ENCODE assay signal across 13 mouse cellular contexts in the genomic region with DNA sequence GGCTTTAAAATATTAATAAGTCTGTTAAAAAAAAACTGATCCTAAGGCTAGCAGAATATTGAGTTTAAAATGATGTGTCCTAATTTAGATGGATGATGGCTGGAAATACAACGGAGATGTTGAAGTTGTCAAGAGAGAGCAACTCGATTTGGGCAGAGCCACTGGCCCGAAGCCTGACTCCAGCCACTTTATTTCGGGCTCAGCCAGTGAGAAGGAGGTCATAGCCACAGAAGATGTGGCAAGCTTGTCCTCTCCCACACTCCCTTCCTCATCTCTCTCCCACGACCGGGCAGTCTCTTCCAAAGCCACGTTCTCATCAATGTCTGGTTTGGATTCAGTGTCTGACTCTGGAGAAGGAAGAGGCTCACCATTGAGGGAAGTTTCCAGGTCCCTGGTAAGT.
"Had no signal": no experiment of that assay in that cellular context is flagged by ENCODE, and none has a peak within 500 bp of the region (broad histone marks: within the 10 kb centered on the region; RNA-seq: fewer than 3 reads in every experiment).

No protein-coding gene starts in this region.

- H3K9ac ChIP-seq: limb, embryonic 13.5 days; liver, embryonic 14.5 days; midbrain, embryonic 12.5 days; neural tube, embryonic 13.5 days had no signal

- H3K9me3 ChIP-seq: limb, embryonic 13.5 days; midbrain, embryonic 12.5 days; neural tube, embryonic 13.5 days had no signal

- ATAC-seq: midbrain, embryonic 16.5 days had no signal

- H3K4me3 ChIP-seq: limb, embryonic 13.5 days; midbrain, embryonic 12.5 days; neural tube, embryonic 13.5 days had no signal

- H3K27me3 ChIP-seq: limb, embryonic 13.5 days; midbrain, embryonic 12.5 days; neural tube, embryonic 13.5 days had no signal

- H3K27ac ChIP-seq: limb, embryonic 13.5 days; liver, embryonic 14.5 days; midbrain, embryonic 12.5 days; neural tube, embryonic 13.5 days had no signal

- DNase-seq: kidney, postnatal 36 days; left cerebral cortex, postnatal 4 days; lung, adult 18-20 months; retina, postnatal 1 day; right cerebral cortex, postnatal 4 days; spleen, adult 18-20 months; thymus, adult 18-20 months; thymus, postnatal 14 days had no signal

- H3K36me3 ChIP-seq: limb, embryonic 13.5 days; midbrain, embryonic 12.5 days; neural tube, embryonic 13.5 days had no signal

- H3K4me1 ChIP-seq: midbrain, embryonic 12.5 days; neural tube, embryonic 13.5 days had no signal

- H3K4me2 ChIP-seq: limb, embryonic 13.5 days; midbrain, embryonic 12.5 days; neural tube, embryonic 13.5 days had no signal
